Mouse (Mus musculus) midbrain, embryonic 11.5 days (tissue): ENCODE measurements at regions not wholly inside any gene's neighbourhood (a gene's known extent, or its start where the extent isn't known, plus 50 kb on each side); places are given as distances from the start of the nearest gene placed in this dataset.

Source experiments
- ATAC-seq: fragments of 200-750 bp; cut with Nextera tagmentation; 2 replicates; pipeline ENCODE4 v1.8.0; 2017; ENCODE audit warnings: moderate TSS enrichment, moderate library complexity; ENCODE audit not compliant: low FRiP score
- DNase-seq: peaks from one replicate; pipeline ENCODE4 v3.0.0; 2015; ENCODE audit warnings: low spot score; ENCODE audit errors: missing footprints
- H3K27ac ChIP-seq: fragments of 300-500 bp; sonication (generic); 2 replicates; pipeline ENCODE4 v1.5.1; 2014; ENCODE audit warnings: low read depth, low read length
- H3K27me3 ChIP-seq: fragments of 300-500 bp; sonication (generic); 2 replicates; pipeline ENCODE4 v1.6.1; 2014; ENCODE audit warnings: mild to moderate bottlenecking, low read length, moderate library complexity, mixed read lengths; ENCODE audit not compliant: control insufficient read depth, insufficient read depth
- H3K36me3 ChIP-seq: fragments of 300-500 bp; sonication (generic); 2 replicates; pipeline ENCODE4 v1.6.1; 2014; ENCODE audit warnings: mild to moderate bottlenecking, low read length, moderate library complexity, mixed read lengths; ENCODE audit not compliant: control insufficient read depth, insufficient read depth
- H3K4me1 ChIP-seq: fragments of 300-500 bp; sonication (generic); 2 replicates; pipeline ENCODE4 v1.6.1; 2014; ENCODE audit warnings: low read length; ENCODE audit not compliant: control insufficient read depth, insufficient read depth
- H3K4me2 ChIP-seq: fragments of 300-500 bp; sonication (generic); 2 replicates; pipeline ENCODE4 v1.6.1; 2014; ENCODE audit warnings: mild to moderate bottlenecking, moderate library complexity
- H3K4me3 ChIP-seq: fragments of 300-500 bp; sonication (generic); 2 replicates; pipeline ENCODE4 v1.5.1; 2014; ENCODE audit warnings: low read depth, low read length
- H3K9ac ChIP-seq: fragments of 300-500 bp; sonication (generic); 2 replicates; pipeline ENCODE4 v1.6.1; 2014; ENCODE audit warnings: low read length
- H3K9me3 ChIP-seq: fragments of 300-500 bp; sonication (generic); 2 replicates; pipeline ENCODE4 v1.6.1; 2016; ENCODE audit warnings: low read length; ENCODE audit not compliant: control insufficient read depth
- WGBS: fragments of 180-500 bp; shearing (Covaris S2); extraction: QIAGEN DNeasy Blood & Tissue Kit; methylation state at CpG from one replicate; pipeline ENCODE4 v1.1.7; 2014; 5-methylcytosine and 5-hydroxymethylcytosine counted together

- Histone ChIP-seq H3K4me2 (no peak overlapping the region), H3K27ac (no peak overlapping the region), H3K9me3 (no peaks in the 10 kb centered on the region), H3K4me1 (peaks cover 2% of the 10 kb centered on the region; the same call in 1 of the 2 replicates), H3K27me3 (no peaks in the 10 kb centered on the region), H3K9ac (no peak overlapping the region), H3K4me3 (no peak overlapping the region), H3K36me3 (no peaks in the 10 kb centered on the region)
- peak; percentile 81 for DNase-seq
- 75% methylated on average over 5 of the region's 5 CpGs for WGBS
- peak; percentile 27; the same call in 1 of the 2 replicates for ATAC-seq
Measured at GRCm38 (mm10) chr13:26235941-26236340, 534.0 kb downstream of the Hdgfl1 start.

- Histone ChIP-seq H3K4me3 (no peak overlapping the region), H3K4me2 (no peak overlapping the region), H3K36me3 (no peaks in the 10 kb centered on the region), H3K9ac (no peak overlapping the region), H3K9me3 (no peaks in the 10 kb centered on the region), H3K27ac (no peak overlapping the region), H3K27me3 (no peaks in the 10 kb centered on the region), H3K4me1 (peaks cover 2% of the 10 kb centered on the region; the same call in 1 of the 2 replicates)
- ATAC-seq: no peak
- 76% methylated on average over 1 of the region's 1 CpGs for WGBS
- DNase-seq: peak; percentile 78
Measured at GRCm38 (mm10) chr13:26234703-26235102, 535.3 kb downstream of the Hdgfl1 start.

- Histone ChIP-seq H3K36me3 (no peaks in the 10 kb centered on the region), H3K27ac (no peak overlapping the region), H3K9ac (no peak overlapping the region), H3K4me1 (no peaks in the 10 kb centered on the region), H3K4me2 (no peak overlapping the region), H3K9me3 (no peaks in the 10 kb centered on the region), H3K27me3 (no peaks in the 10 kb centered on the region), H3K4me3 (no peak overlapping the region)
- WGBS: 90% methylated on average over 3 of the region's 3 CpGs
- no peak for DNase-seq
- no peak for ATAC-seq
Measured at GRCm38 (mm10) chr13:26217299-26217698, 552.7 kb downstream of the Hdgfl1 start.

- no peaks in the 10 kb centered on the region for H3K9me3 ChIP-seq
- DNase-seq: no peak
- ATAC-seq: no peak
- H3K27ac ChIP-seq: no peak overlapping the region
- H3K27me3 ChIP-seq: no peaks in the 10 kb centered on the region
- no peaks in the 10 kb centered on the region for H3K4me1 ChIP-seq
- H3K9ac ChIP-seq: no peak overlapping the region
- H3K4me3 ChIP-seq: no peak overlapping the region
- no peak overlapping the region for H3K4me2 ChIP-seq
- no peaks in the 10 kb centered on the region for H3K36me3 ChIP-seq
Measured at GRCm38 (mm10) chr13:26216579-26216978, 553.4 kb downstream of the Hdgfl1 start.

- H3K9me3 ChIP-seq: no peaks in the 10 kb centered on the region
- no peak for ATAC-seq
- WGBS: 94% methylated on average over 1 of the region's 1 CpGs
Measured at GRCm38 (mm10) chr13:26205532-26206105, 564.3 kb downstream of the Hdgfl1 start.

GRCm38 (mm10) chr13:26194646-26195045, 575.3 kb downstream of the Hdgfl1 start:
- ATAC-seq (no peak), DNase-seq (no peak)
- 86% methylated on average over 4 of the region's 4 CpGs for WGBS
- H3K4me3 ChIP-seq: no peak overlapping the region
- H3K36me3 ChIP-seq: no peaks in the 10 kb centered on the region
- no peaks in the 10 kb centered on the region for H3K4me1 ChIP-seq
- H3K9ac ChIP-seq: no peak overlapping the region
- no peaks in the 10 kb centered on the region for H3K27me3 ChIP-seq
- no peak overlapping the region for H3K4me2 ChIP-seq
- no peaks in the 10 kb centered on the region for H3K9me3 ChIP-seq
- H3K27ac ChIP-seq: no peak overlapping the region

More at GRCm38 (mm10) chr13:26205532-26206105, 564.3 kb downstream of the Hdgfl1 start:
- Histone ChIP-seq H3K36me3 (no peaks in the 10 kb centered on the region), H3K27ac (no peak overlapping the region), H3K9ac (no peak overlapping the region), H3K27me3 (no peaks in the 10 kb centered on the region), H3K4me2 (no peak overlapping the region), H3K4me1 (no peaks in the 10 kb centered on the region), H3K4me3 (no peak overlapping the region)
- DNase-seq: no peak

- DNase-seq (no peak), ATAC-seq (no peak)
- no peaks in the 10 kb centered on the region for H3K27me3 ChIP-seq
- H3K9ac ChIP-seq: no peak overlapping the region
- WGBS: 90% methylated on average over 4 of the region's 4 CpGs
- no peak overlapping the region for H3K27ac ChIP-seq
- no peaks in the 10 kb centered on the region for H3K4me1 ChIP-seq
- H3K4me2 ChIP-seq: no peak overlapping the region
- H3K36me3 ChIP-seq: no peaks in the 10 kb centered on the region
- no peak overlapping the region for H3K4me3 ChIP-seq
- no peaks in the 10 kb centered on the region for H3K9me3 ChIP-seq
Measured at GRCm38 (mm10) chr13:26183879-26184278, 586.1 kb downstream of the Hdgfl1 start.

- H3K9me3 ChIP-seq: no peaks in the 10 kb centered on the region
- no peaks in the 10 kb centered on the region for H3K4me1 ChIP-seq
- H3K4me2 ChIP-seq: no peak overlapping the region
- 96% methylated on average over 2 of the region's 2 CpGs for WGBS
- H3K27me3 ChIP-seq: no peaks in the 10 kb centered on the region
- no peaks in the 10 kb centered on the region for H3K36me3 ChIP-seq
- DNase-seq (peak; percentile 12), ATAC-seq (no peak)
- H3K4me3 ChIP-seq: no peak overlapping the region
- no peak overlapping the region for H3K9ac ChIP-seq
- H3K27ac ChIP-seq: no peak overlapping the region
Measured at GRCm38 (mm10) chr13:26171891-26172482, 598.0 kb downstream of the Hdgfl1 start.

- 82% methylated on average over 2 of the region's 2 CpGs for WGBS
- peak; percentile 31 for DNase-seq
- H3K27ac ChIP-seq: no peak overlapping the region
- no peak overlapping the region for H3K9ac ChIP-seq
- H3K4me1 ChIP-seq: no peaks in the 10 kb centered on the region
- H3K9me3 ChIP-seq: no peaks in the 10 kb centered on the region
- H3K36me3 ChIP-seq: no peaks in the 10 kb centered on the region
- H3K4me2 ChIP-seq: no peak overlapping the region
- H3K4me3 ChIP-seq: no peak overlapping the region
- no peaks in the 10 kb centered on the region for H3K27me3 ChIP-seq
- no peak for ATAC-seq
Measured at GRCm38 (mm10) chr13:26169641-26170040, 600.3 kb downstream of the Hdgfl1 start.
